Comparison of ENCODE assay signal across 8 mouse cellular contexts in the genomic region with DNA sequence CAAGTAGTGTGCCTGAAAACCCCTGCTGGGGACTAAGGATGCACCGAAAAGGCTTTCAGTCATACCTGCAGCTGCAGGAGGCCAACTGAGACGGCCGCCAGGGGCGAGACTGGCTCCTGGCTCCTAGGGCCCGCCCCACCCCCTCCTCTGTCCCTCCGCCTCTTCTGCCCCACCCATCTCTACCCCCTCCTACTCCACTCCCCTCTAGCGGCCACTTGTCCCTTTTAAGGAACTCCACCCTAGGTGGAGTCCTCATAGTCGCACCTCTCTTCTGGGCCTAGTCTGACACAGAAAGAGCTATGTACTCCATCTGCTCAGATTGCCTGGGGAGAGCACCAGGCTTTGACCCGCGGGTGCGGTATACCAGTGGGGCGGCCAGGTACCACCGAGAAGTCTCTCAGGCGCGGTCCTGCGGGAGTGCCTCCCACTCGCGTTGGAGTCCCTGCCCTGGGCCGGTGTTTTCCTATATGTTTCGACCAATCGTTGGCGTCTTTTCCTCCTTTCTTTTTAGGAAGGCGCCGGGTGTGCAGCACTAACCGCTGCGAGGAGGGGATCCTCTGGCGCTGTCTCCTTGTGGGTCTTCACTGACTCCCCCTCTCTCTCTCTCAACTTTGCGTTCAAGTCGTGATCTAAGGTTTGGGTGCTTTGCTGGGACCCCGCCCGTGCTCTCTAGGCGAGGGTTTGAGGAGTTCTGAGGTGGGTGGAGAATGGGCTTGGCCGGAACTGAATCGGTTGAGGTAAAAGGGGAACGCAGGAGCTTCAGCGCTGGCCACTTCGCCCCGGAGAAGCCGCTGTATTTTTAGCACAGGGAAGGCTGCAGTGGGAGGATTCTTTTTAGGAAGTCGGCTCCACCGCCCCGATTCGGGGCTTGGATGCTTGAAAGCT.
DNase-seq lines count a peak whose midpoint lies in the region; ATAC-seq and TF ChIP-seq lines count a peak whose summit lies in the region.

No protein-coding gene starts in this region.

- TF ChIP-seq EP300 in lung, postnatal 0 days (IDR thresholded peaks at IDR 0.05), result no peak

- H3K9me3 ChIP-seq in forebrain, embryonic 12.5 days, result no peaks in the 10 kb centered on the region
- no peaks in the 10 kb centered on the region for H3K9me3 ChIP-seq in lung, postnatal 0 days (ENCODE audit: low read length)

- H3K4me3 ChIP-seq in forebrain, embryonic 12.5 days (replicated peaks), result peak overlapping the region; percentile 40
- peak overlapping the region; percentile 60 for H3K4me3 ChIP-seq in layer of hippocampus, adult 2 months
- H3K4me3 ChIP-seq in lung, postnatal 0 days (ENCODE audit: low read depth, low read length), result peak overlapping the region; percentile 41
- H3K4me3 ChIP-seq in olfactory bulb, adult 2 months (ENCODE audit: insufficient read depth, low read depth, low read length), result peak overlapping the region; percentile 43
- H3K4me3 ChIP-seq in thymus, adult 2 months (ENCODE audit: control insufficient read depth, insufficient read depth, low read length), result peak overlapping the region; percentile 70

- peak; percentile 78 for ATAC-seq in forebrain, embryonic 12.5 days (ENCODE audit: low FRiP score)
- ATAC-seq in lung, postnatal 0 days, result peak; percentile 89

- no peaks in the 10 kb centered on the region for H3K4me1 ChIP-seq in forebrain, embryonic 12.5 days
- no peaks in the 10 kb centered on the region for H3K4me1 ChIP-seq in lung, postnatal 0 days (ENCODE audit: insufficient read depth, low read depth, low read length)
- peaks cover 3% of the 10 kb centered on the region; the same call in 1 of the 2 replicates for H3K4me1 ChIP-seq in olfactory bulb, adult 2 months (ENCODE audit: control insufficient read depth, insufficient read depth, low read length)
- peaks cover 10% of the 10 kb centered on the region for H3K4me1 ChIP-seq in thymus, adult 2 months (replicated peaks; ENCODE audit: control insufficient read depth, insufficient read depth, low read length)

- WGBS in forebrain, embryonic 12.5 days, result 19% methylated on average over 39 of the region's 43 CpGs
- 17% methylated on average over 37 of the region's 43 CpGs for WGBS in lung, postnatal 0 days
- 12% methylated on average over 42 of the region's 43 CpGs for WGBS in olfactory bulb, adult 2 months
- under 1% methylated on average over 41 of the region's 43 CpGs for WGBS in thymus, adult 2 months

- H3K27ac ChIP-seq in forebrain, embryonic 12.5 days, result no peak overlapping the region
- peak overlapping the region; percentile 32; the same call in 1 of the 2 replicates for H3K27ac ChIP-seq in layer of hippocampus, adult 2 months
- H3K27ac ChIP-seq in lung, postnatal 0 days (ENCODE audit: low read length), result peak overlapping the region; percentile 20; the same call in 1 of the 2 replicates
- no peak overlapping the region for H3K27ac ChIP-seq in olfactory bulb, adult 2 months (ENCODE audit: insufficient read depth, low read depth, low read length)
- H3K27ac ChIP-seq in thymus, adult 2 months (ENCODE audit: control insufficient read depth, insufficient read depth, low read length), result no peak overlapping the region

- H3K4me2 ChIP-seq in forebrain, embryonic 12.5 days, result peak overlapping the region; percentile 66
- peak overlapping the region; percentile 62 for H3K4me2 ChIP-seq in lung, postnatal 0 days (replicated peaks; ENCODE audit: low read depth, low read length)

- no peak for TF ChIP-seq POLR2A in olfactory bulb, adult 2 months (IDR thresholded peaks at IDR 0.05; ENCODE audit: insufficient read depth, low read depth, low read length)
- TF ChIP-seq POLR2A in thymus, adult 2 months (IDR thresholded peaks at IDR 0.05; ENCODE audit: control insufficient read depth, extremely low read depth, insufficient read depth, low read length, poor library complexity), result no peak

- peak; percentile 38 for TF ChIP-seq CTCF in layer of hippocampus, adult 2 months (conservative IDR thresholded peaks at IDR 0.05)
- peak; percentile 44 for TF ChIP-seq CTCF in lung, postnatal 0 days (IDR thresholded peaks at IDR 0.05)
- TF ChIP-seq CTCF in olfactory bulb, adult 2 months (IDR thresholded peaks at IDR 0.05; ENCODE audit: insufficient read depth, low read depth, low read length), result no peak
- TF ChIP-seq CTCF in thymus, adult 2 months (IDR thresholded peaks at IDR 0.05; ENCODE audit: borderline replicate concordance, control insufficient read depth, extremely low read depth, insufficient read depth, low read length, poor library complexity), result no peak

- H3K36me3 ChIP-seq in forebrain, embryonic 12.5 days (replicated peaks), result no peaks in the 10 kb centered on the region
- H3K36me3 ChIP-seq in lung, postnatal 0 days (ENCODE audit: insufficient read depth, low read length), result no peaks in the 10 kb centered on the region
- no peaks in the 10 kb centered on the region for H3K36me3 ChIP-seq in thymus, adult 2 months (ENCODE audit: control insufficient read depth, insufficient read depth, low read length)

- intact Hi-C loops in heart, postnatal 36 days (cut with DNase I), result loop anchor here (10.0 kb wide), 1 partner anchor 355 kb away; a partner anchor contains a TSS

- H3K9ac ChIP-seq in forebrain, embryonic 12.5 days, result peak overlapping the region; percentile 50
- no peak overlapping the region; the same call in 1 of the 2 replicates for H3K9ac ChIP-seq in lung, postnatal 0 days (replicated peaks; ENCODE audit: low read depth)

- peak; percentile 31 to 41 for DNase-seq in CD8-positive naive resting alpha-beta T cell, adult 2 months (ENCODE audit: low read depth in 2 of 2, low spot score in 2 of 2)
- DNase-seq in c-Kit-positive CD71-negative TER-119-negative erythroid progenitor cells, embryonic 14.5 days (ENCODE audit: low read depth), result peak; percentile 22
- DNase-seq in heart, postnatal 36 days, result peak; percentile 4 to 33
- DNase-seq in layer of hippocampus, adult 2 months (ENCODE audit: low spot score in 2 of 2), result no peak
- DNase-seq in lung, postnatal 0 days (ENCODE audit: low spot score), result peak; percentile 73
- DNase-seq in thymus, adult 2 months, result peak; percentile 45

- H3K27me3 ChIP-seq in forebrain, embryonic 12.5 days, result peaks cover 14% of the 10 kb centered on the region; the same call in 1 of the 2 replicates
- H3K27me3 ChIP-seq in lung, postnatal 0 days (replicated peaks; ENCODE audit: insufficient read depth, low read length), result no peaks in the 10 kb centered on the region
- no peaks in the 10 kb centered on the region for H3K27me3 ChIP-seq in thymus, adult 2 months (ENCODE audit: control insufficient read depth, insufficient read depth, low read length)

Comparison
In these comparisons a context has a peak if more than half of its experiments do, and no peak if none do; other contexts are left out.
1. DNase-seq: peak in CD8-positive naive resting alpha-beta T cell, adult 2 months (2 of 2), c-Kit-positive CD71-negative TER-119-negative erythroid progenitor cells, embryonic 14.5 days (single experiment), heart, postnatal 36 days (2 of 2), lung, postnatal 0 days (single experiment) and thymus, adult 2 months (single experiment); none in layer of hippocampus, adult 2 months (0 of 2).
2. H3K27ac ChIP-seq: peak in layer of hippocampus, adult 2 months (single experiment) and lung, postnatal 0 days (single experiment); none in forebrain, embryonic 12.5 days (single experiment), olfactory bulb, adult 2 months (single experiment) and thymus, adult 2 months (single experiment).
3. CTCF ChIP-seq: peak in layer of hippocampus, adult 2 months (single experiment) and lung, postnatal 0 days (single experiment); none in olfactory bulb, adult 2 months (single experiment) and thymus, adult 2 months (single experiment).
4. Peak in every context shown above with its lines, with median percentiles within 50 percentile points of each other: H3K4me3 ChIP-seq.